Comparison of ENCODE assay signal across 8 mouse cellular contexts in the genomic region with DNA sequence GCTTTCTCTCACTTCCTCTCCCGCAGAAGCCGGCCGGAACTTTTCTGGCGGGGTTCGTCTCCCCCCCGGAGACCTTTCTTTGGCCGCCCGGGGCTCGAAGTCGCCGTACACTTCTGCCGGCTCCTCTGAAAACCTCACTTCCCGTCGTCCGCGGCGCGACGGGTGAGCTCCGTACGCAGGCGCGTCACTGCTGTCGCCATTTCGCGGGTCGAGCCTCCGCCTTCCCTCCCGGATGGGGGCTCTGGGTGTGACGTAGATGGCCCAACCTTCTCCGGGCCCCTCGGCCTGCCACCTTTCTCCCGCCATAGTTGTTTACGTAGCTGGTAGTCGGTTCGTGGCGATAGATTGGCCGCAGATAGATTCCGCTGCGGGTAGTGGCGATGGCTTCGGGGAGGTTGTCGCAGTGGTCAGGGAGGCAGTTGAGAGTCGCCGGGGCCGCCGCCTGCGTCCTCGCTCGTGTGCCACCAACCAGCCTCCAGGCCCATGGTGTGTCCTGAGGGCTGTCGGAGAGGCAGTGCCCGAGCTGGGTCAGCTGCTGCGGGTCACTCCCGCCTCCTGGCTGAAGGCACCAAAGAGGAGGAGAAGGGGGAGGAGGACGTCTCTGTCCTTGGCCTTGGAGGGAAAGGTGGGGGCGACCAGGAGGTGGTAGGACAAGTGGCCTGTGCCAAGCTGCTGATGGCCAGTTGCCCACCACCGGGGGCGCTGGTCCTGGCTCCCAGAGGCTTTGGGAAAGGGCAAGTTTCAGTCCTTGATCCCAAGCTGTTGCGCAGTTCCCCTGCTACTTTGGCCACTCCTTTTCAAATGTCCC. TPM values are rescaled to one million over a fixed set of nuclear protein-coding genes. Genes with fewer than 3 reads are reported as not detected.
DNase-seq lines count a peak whose midpoint lies in the region; ATAC-seq and TF ChIP-seq lines count a peak whose summit lies in the region.

A gene (minus strand): TSS at position 551 of the 808 bp plus-strand sequence.

- no peaks in the 10 kb centered on the region for H3K9me3 ChIP-seq in ES-Bruce4 (replicated peaks; ENCODE audit: control insufficient read depth, insufficient read depth, low read length, poor library complexity, severe bottlenecking)
- H3K9me3 ChIP-seq in forebrain, embryonic 13.5 days (replicated peaks) = no peaks in the 10 kb centered on the region
- H3K9me3 ChIP-seq in neural tube, embryonic 15.5 days (replicated peaks) = no peaks in the 10 kb centered on the region

- peak; percentile 87 for ATAC-seq in cerebellum, adult (ENCODE audit: insufficient number of reproducible peaks, low FRiP score, low TSS enrichment)
- peak; percentile 96 for ATAC-seq in forebrain, embryonic 13.5 days
- ATAC-seq in neural tube, embryonic 15.5 days (ENCODE audit: low FRiP score) = peak; percentile 97

- no peaks in the 10 kb centered on the region for H3K27me3 ChIP-seq in ES-Bruce4 (ENCODE audit: control insufficient read depth, insufficient read depth, low read length, poor library complexity, severe bottlenecking)
- H3K27me3 ChIP-seq in forebrain, embryonic 13.5 days = no peaks in the 10 kb centered on the region
- no peaks in the 10 kb centered on the region for H3K27me3 ChIP-seq in neural tube, embryonic 15.5 days (replicated peaks)

- no peaks in the 10 kb centered on the region for H3K4me1 ChIP-seq in ES-Bruce4 (ENCODE audit: control insufficient read depth, insufficient read depth, low read length)
- H3K4me1 ChIP-seq in forebrain, embryonic 13.5 days = peaks cover 21% of the 10 kb centered on the region
- peaks cover 22% of the 10 kb centered on the region for H3K4me1 ChIP-seq in neural tube, embryonic 15.5 days

- no peaks in the 10 kb centered on the region for H3K36me3 ChIP-seq in ES-Bruce4 (ENCODE audit: control insufficient read depth, insufficient read depth, low read length, poor library complexity, severe bottlenecking)
- H3K36me3 ChIP-seq in forebrain, embryonic 13.5 days (ENCODE audit: poor library complexity, severe bottlenecking) = peaks cover 24% of the 10 kb centered on the region
- H3K36me3 ChIP-seq in neural tube, embryonic 15.5 days = peaks cover 23% of the 10 kb centered on the region

- H3K4me3 ChIP-seq in ES-Bruce4 (ENCODE audit: low read depth, low read length) = peak within 1 kb of the TSS; percentile 89
- peak within 1 kb of the TSS; percentile 72 for H3K4me3 ChIP-seq in forebrain, embryonic 13.5 days
- H3K4me3 ChIP-seq in neural tube, embryonic 15.5 days (replicated peaks) = peak within 1 kb of the TSS; percentile 75

- peak; percentile 99 for DNase-seq in heart, postnatal 10 days
- peak; percentile 97 for DNase-seq in layer of hippocampus, adult 11-12 months (ENCODE audit: low spot score)
- DNase-seq in lung, adult 18-20 months = peak; percentile 98 to 99
- DNase-seq in testis, postnatal 14 days (ENCODE audit: low spot score) = peak; percentile 97

- peak; percentile 52 for TF ChIP-seq CTCF in ES-Bruce4 (IDR thresholded peaks at IDR 0.05; ENCODE audit: low read depth, low read length)

- H3K9ac ChIP-seq in ES-Bruce4 (ENCODE audit: low read depth, poor library complexity, severe bottlenecking) = peak within 1 kb of the TSS; percentile 80
- H3K9ac ChIP-seq in forebrain, embryonic 13.5 days = peak within 1 kb of the TSS; percentile 92
- H3K9ac ChIP-seq in neural tube, embryonic 15.5 days (replicated peaks) = peak within 1 kb of the TSS; percentile 78

- intact Hi-C loops in heart, postnatal 10 days (cut with DNase I) = loop anchor here (2.0 kb wide), 1 partner anchor 63 kb away; a partner anchor contains a TSS

- TF ChIP-seq POLR2A in ES-Bruce4 (IDR thresholded peaks at IDR 0.05; ENCODE audit: insufficient read depth, low read length) = peak; percentile 41

- TF ChIP-seq EP300 in ES-Bruce4 (IDR thresholded peaks at IDR 0.05; ENCODE audit: insufficient read depth, low read depth, low read length) = 0 out of 2 replicates have a peak, but pooled peaks have one; percentile 6

- H3K27ac ChIP-seq in ES-Bruce4 (ENCODE audit: insufficient read depth, low read length) = peak within 1 kb of the TSS; percentile 77
- peak within 1 kb of the TSS; percentile 99 for H3K27ac ChIP-seq in forebrain, embryonic 13.5 days
- peak within 1 kb of the TSS; percentile 96 for H3K27ac ChIP-seq in neural tube, embryonic 15.5 days (replicated peaks)

- H3K4me2 ChIP-seq in forebrain, embryonic 13.5 days = peak within 1 kb of the TSS; percentile 74
- peak within 1 kb of the TSS; percentile 63 for H3K4me2 ChIP-seq in neural tube, embryonic 15.5 days

- WGBS in forebrain, embryonic 13.5 days = under 1% methylated on average over 59 of the region's 59 CpGs
- WGBS in neural tube, embryonic 15.5 days = under 1% methylated on average over 59 of the region's 59 CpGs

RNA-seq across cellular contexts. Expression of the gene that starts here (rescaled TPM):
- polyA plus RNA-seq in ES-Bruce4 (2011; ENCODE audit: insufficient read depth, insufficient read length, low read depth, missing spikeins) = 18.8 and 29.9 TPM in 2 replicates
- 34.7 and 37.1 TPM in 2 replicates for polyA plus RNA-seq in forebrain, embryonic 13.5 days (2015; fragmentation: Nextera tagmentation; extraction: Ambion mirVana)
- 10 to 100 TPM; 65.2 to 74.2 TPM for total RNA-seq in heart, postnatal 10 days (2021)
- 20.4 and 22.6 TPM in 2 replicates for polyA plus RNA-seq in neural tube, embryonic 15.5 days (2015; fragmentation: Nextera tagmentation; extraction: Ambion mirVana)

Comparison
In these comparisons a context has a peak if more than half of its experiments do, and no peak if none do; other contexts are left out.
1. Peak in every context shown above with its lines: DNase-seq, ATAC-seq, H3K4me3 ChIP-seq and H3K27ac ChIP-seq.